Mouse (Mus musculus) heart, postnatal 0 days (tissue): ENCODE results near the gene Hspa4.

Experiments used
- CTCF ChIP-seq: IDR thresholded peaks from 2 replicates; pipeline ENCODE4 v1.5.1; 2016; ENCODE audit warnings: antibody characterized with exemption, control low read depth, low read depth
- EP300 ChIP-seq: IDR thresholded peaks from 2 replicates; pipeline ENCODE4 v1.6.1; 2016; ENCODE audit warnings: antibody characterized with exemption, low read depth

GRCm38 (mm10) chr11:53254428-53254827, 45.8 kb downstream of the Hspa4 start:
- peak; percentile 35 for TF ChIP-seq CTCF
- no peak for TF ChIP-seq EP300
